Mouse (Mus musculus) spleen, postnatal 10 days (tissue): Measurements from ENCODE around the gene Wdr20.
"Not testable (repeated sequence)": the region's sequence is repeated elsewhere in the genome, so short reads cannot be mapped to it uniquely, and the experiment has no call there.

ENCODE experiments used
- DNase-seq, 2 experiments: peaks; one replicate each; pipeline ENCODE4 v3.0.0; 2021 to 2022; ENCODE audit warnings: low spot score in 2 of 2

Wdr20 gene

DNA sequence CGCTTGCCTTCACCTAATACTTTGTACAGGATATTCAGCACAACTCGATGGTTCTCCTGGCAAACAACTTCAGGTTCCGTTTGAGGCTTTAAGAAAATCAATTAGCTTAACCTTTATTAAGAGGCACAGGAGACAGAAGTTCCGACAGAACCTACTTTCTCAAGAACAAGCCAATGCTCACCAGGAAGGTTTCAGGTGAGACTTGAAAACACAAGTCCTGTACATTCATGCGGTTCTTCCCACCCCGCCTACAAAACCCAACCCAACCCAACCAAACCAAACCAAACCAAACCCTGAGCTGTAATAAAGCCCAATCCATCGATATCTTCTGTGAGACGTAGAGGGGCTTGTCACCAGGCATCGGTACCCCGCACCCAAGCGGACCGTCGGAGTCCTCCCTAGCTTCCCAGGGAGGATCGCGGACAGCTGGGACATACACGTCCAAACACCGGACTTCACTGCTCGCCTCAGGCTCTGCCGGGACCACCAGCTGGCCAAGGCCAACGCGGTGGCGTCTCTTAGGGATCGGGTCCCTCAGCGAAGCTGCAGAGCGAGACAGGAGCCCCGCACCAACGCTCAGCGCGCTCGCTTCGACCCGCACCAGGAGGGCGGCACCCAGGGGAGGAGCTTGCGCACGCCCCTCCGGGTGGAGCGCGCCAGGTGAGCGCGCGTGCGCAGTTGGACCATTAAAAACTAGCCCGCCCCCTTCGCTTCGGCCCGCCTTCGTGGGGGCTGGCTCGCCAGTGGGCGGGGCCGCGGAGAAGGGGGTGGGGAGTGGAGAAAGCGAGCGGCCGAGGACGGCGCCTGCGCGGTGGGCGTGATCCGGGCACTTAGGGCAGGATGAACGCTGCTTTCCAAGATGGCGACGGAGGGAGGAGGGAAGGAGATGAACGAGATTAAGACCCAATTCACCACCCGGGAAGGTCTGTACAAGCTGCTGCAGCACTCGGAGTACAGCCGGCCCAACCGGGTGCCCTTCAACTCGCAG lies at the start of gene Wdr20:
Wdr20 (plus strand) TSS at position 775 of the 988 bp plus-strand sequence.
- DNase-seq = peak; percentile 98 to 100

DNA sequence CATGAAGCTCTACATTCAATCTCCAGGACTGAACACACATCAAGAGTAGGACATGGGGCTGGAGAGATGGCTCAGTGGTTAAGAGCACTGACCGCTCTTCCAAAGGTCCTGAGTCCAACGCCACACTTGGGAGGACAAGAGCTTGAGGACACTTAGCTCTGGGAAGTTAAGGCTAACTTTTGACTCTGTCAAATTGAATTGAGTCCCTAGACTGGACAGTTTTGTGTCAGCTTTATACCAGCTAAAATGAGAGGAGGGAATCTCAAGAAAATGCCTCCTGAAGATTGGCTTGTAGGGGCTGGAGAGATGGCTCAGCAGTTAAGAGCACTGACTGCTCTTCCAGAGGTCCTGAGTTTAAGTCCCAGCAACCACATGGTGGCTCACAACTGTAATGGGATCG lies 48.8 kb upstream of the Wdr20 start:
- DNase-seq = not testable (repeated sequence)

DNA sequence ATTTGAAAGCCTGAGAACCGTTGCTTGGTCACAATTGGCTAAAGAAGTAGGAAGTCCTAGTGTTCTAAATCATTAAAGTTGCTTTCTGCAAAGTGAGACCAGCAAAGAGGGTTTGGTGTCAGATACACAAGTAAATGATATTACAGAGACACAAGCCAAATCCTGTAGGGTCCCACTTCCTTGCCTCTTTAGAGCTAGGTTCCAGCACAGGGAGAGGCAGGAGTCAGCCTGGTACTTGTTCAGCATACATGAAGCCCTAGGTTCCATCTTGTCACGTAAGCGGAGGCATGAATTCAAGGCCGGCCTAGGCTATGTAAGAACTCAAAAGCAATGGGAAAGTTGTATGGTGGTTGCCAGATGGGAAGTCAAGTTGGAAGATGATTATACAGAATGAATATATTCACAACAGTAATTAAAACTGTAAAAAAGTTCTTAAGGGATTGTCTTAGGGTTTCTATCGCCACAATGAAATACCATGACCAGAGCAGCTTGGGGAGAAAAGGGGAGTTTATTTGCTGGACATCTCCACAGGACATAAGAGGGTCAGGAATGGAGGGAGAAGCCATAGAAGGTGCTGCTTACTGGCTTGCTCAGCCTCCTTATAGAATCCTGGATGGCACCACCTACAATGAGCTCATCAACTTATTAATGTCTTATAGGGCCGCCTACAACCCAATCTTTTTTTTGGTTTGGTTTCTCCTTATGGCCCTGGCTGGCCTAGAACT lies 47.7 kb upstream of the Wdr20 start:
- DNase-seq = no peak

DNA sequence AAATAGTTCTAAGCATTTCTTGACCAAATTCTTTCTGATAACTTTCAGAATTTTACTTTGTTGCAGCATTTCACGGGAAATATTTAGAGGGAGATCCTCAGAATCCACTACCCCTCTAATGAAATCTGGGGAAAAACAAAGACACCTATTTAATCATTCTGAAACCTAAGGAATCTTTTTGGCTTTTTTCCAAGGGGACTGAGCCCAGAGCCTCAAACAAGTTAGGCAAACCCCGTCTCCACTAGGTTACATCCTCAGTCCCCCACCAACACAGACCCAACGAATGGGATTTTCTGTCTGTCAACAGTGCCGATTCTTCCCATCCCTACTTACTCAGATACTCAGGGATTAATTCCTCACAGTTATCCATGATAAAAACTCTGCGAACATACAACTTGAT lies 44.4 kb upstream of the Wdr20 start:
- not testable (repeated sequence) for DNase-seq

GRCm38 (mm10) chr12:110695676-110696171 lies 42.0 kb upstream of the Wdr20 start:
- DNase-seq = peak in 1 of 2 experiments; percentile 67

GRCm38 (mm10) chr12:110696173-110696974 lies 41.4 kb upstream of the Wdr20 start:
- peak; percentile 97 to 98 for DNase-seq

DNA sequence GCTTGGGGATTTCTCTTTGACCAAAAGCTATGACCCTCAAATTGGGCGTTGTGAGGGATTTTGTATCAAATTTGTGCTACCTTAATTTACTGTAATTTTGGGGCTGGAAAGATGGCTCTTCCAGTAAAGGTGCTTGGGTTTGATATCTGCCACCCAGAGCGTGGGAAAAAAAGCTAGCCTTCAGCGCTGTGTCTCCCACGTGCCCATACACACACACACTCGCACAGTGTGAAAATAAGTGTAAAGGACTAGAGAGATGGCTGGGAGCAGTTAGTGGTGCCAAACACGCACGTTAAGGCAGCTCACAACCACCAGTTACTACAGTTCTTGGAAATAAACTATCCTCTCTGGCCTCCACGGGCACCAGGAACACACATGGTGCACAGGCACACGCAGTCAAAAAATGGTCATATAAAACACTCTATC lies 40.8 kb upstream of the Wdr20 start:
- DNase-seq = no peak

DNA sequence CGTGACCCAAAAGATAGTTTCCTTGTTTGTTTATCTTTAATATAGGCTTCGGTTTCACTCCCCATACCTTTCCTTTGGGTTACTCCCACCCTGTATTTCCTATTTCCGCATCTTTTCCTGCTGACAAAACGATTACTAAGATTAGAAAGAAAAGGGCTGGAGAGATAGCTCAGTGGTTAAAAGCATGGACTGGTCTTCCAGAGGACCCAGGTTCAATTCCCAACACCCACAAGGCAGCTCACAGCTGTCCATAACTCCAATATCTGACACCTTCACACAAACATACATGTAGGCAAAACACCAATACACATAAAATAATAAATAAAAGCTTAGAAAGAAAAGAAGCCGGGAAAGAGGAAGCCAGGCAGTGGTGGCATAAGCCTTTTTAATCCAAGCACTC lies 40.3 kb upstream of the Wdr20 start:
- DNase-seq = no peak

DNA sequence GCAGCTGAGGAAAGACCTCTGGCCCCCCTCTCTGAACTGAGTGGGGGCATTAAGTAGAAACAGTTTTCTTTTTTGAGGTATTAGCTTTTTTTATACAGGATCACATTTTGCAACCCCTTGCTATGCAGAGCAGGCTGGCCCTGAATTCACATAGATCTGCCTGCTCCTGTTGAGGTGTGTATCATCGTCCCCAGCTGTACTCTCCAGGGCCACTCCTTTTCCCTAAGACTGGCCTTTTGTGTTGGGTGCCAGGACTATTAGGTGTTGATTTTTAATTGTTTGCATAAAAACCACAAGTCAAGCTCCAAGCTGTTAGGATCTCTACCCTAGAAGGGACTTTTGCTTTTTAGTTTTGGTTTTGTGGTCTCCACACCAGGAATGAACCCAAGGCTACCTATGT lies 39.7 kb upstream of the Wdr20 start:
- DNase-seq = no peak

DNA sequence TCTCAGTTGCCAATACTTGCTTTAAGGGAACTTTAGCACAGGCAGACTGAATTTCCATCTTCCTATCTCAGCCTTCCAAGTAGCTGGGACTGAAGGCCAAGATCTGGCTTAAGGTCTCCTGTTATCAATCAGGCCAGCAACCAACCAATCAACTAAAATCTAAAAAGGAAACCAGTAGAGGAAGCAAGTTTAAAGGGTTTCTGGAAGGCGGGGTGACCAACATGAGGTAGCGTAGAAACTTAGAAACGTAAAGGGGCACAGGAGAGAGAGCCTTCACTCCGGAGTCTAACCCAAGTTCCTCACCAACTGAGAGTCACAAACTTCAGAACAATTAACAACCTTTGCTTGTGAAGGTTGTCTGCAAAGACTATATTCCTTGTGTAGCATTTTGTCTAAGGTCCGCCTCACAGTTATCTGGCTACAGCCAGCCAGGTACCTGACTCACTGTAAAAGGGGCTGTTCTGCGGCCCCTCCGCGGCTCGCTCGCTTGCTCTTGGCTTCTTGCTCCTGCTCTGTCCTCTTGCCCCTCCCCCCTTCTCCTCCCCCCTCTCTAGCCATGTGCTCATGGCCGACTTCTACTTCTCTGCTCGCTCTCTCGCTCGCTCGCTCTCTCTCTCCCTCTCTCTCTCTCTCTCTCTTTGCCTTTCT lies 39.1 kb upstream of the Wdr20 start:
- DNase-seq = peak; percentile 38 to 40

DNA sequence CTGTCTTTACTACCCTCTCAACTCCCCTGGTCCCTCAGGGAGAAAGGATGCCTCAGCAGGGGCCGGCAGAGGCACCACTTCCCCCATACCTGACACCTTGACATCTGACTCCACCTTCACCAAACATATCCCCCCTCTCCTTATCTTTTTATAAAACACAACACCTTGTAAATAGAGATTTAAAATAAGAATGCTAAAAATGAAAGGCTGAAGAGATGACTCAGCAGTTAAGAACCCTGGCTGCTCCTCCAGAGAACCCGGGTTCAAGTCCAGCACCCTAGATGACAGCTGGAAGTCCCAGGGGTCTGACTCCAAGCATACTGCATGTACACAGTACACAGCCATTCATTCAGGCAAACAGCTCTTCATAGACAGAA lies 38.6 kb upstream of the Wdr20 start:
- DNase-seq = no peak

DNA sequence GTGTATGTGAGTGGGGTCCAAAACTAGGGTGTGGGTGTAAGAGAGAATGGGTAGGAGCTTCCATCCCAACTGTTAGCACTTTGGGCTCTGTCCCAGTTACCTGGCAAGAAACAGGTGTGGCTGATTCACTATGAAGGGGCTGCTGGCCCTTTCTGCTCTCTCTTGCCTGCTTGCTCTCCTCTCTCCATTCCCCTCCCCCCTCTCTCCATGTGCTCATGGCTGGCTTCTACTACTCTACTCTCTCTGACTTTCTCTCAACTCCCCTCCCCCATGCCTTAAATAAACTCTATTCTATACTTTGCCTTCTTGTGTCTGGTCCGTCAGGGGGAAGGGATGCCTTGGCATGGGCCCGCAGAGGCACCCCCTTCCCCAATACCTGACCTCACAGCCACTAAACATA lies 37.0 kb upstream of the Wdr20 start:
- no peak for DNase-seq

DNA sequence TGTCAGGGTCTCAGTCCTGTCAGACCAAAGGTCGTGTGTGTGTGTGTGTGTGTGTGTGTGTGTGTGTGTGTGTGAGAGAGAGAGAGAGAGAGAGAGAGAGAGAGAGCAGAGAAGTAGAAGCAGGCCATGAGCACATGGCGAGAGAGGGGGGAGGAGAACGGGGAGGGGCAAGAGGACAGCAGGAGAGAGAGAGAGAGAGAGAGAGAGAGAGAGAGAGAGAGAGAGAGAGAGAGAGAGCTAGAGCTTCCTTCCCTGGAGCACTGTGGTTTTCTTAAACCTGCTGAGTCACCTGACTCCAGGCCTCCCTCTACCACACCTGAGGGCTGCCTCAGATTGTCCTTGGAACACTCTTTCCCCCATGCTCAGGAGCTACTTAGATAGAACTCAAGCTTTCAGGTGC lies 36.4 kb upstream of the Wdr20 start:
- DNase-seq = not testable (repeated sequence)

- no peak for DNase-seq
Measured at GRCm38 (mm10) chr12:110702556-110702955, 35.2 kb upstream of the Wdr20 start, which contains the start of gene Hsp90aa1. Gene Hsp90aa1 (minus strand): TSS chr12:110702728.

DNA sequence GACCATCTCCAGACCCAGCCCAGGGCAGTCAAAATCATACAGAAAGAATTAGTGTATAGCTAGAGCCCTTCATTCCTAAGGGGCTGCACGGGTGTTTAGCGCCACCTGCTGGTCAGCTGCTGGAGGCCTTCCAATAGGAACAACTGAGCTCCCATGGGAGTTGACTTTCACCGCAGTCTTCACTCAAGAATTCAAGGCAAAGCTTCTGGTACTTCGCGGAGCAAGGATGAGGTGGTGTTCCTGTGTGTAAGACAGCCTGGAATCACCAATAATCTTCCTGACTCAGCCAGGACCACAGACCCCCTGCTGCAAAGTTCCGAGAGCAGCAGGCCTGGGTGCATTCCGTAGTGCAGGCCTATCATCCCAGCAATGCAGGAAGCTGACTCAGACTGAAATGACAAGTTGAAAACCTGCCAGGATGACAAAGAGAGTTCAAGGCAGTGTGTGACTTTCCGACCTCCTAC lies 34.7 kb upstream of the Wdr20 start:
- peak; percentile 83 to 92 for DNase-seq

DNA sequence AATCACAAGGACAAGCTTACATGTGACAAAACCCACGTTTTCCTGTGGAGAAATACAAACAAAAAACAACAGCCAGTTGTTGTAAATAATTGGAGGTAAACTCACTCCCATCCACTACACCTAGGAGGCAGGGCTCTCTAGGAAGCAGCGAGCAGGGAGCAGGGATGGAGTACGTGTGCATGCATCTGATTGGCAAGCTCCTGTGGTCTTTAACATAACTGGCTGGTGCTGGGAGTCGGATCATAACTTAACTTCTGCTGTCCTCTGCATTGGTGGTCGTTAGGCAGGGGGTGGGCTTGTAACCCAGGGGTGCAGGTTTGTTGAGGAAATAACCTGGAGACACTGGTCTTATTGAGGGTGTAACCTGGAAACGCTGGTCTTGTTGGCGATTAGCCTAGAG lies 34.1 kb upstream of the Wdr20 start:
- DNase-seq = no peak

- DNase-seq = not testable (repeated sequence)
Measured at GRCm38 (mm10) chr12:110705419-110705818, 32.3 kb upstream of the Wdr20 start.

DNA sequence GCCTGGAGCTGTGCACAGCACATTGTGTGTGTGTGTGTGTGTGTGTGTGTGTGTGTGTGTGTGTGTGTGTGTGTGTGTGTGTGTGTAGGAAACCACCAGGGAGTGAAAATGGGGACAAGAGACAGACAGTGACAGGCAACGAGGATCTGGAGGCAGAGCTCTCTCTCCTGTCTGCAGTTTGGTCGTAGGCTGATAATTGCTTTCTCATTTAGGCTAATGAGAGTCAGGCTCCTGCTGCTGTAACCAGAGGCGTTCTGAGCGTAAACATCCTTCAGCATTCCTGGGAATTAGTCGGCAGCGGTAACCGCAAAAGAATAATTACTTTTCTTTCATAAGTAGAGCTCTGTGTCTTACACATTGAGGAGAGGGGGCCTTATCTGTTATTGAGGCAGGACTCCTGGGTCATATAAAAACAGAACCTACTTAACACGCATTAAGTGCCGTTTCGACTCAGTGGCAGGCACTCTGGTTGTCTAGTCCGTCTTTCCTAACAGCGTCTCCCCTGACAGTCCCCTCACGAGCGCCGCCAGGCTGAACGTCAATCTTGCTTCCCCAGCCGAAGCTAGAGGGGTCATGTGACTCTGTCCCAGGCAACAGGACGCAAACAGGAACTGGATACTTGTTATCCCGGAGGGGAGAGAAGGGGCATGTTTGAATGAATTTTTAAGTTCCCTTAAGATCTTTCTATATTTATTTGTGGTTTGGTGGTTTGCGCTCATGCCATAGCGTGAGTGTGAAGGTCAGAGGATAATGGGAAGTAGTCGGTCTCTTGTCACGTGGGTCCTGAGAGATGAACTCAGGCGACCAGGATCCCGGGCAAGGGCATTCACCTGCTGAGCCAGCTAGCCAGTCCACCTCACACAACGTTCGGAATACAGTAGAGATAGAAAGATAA lies 31.2 kb upstream of the Wdr20 start:
- DNase-seq = peak in 1 of 2 experiments; percentile 56

GRCm38 (mm10) chr12:110707451-110707850 lies 30.3 kb upstream of the Wdr20 start:
- DNase-seq = no peak

- DNase-seq = no peak
Measured at GRCm38 (mm10) chr12:110711270-110711669, 26.5 kb upstream of the Wdr20 start.
